Mouse (Mus musculus) megakaryocyte, embryonic 14.5 days (primary cell): Measurements from ENCODE around the gene Col2a1.

ENCODE experiments used
- FLI1 ChIP-seq: IDR thresholded peaks from 2 replicates; pipeline ENCODE4 v1.6.1; 2012; ENCODE audit warnings: low read length, inconsistent platforms, mixed read lengths
- GATA1 ChIP-seq: IDR thresholded peaks from 3 replicates; pipeline ENCODE4 v1.6.1; 2012; ENCODE audit warnings: mixed read lengths, low read length, inconsistent platforms, borderline replicate concordance

- TF ChIP-seq GATA1 (no peak), FLI1 (no peak)
Measured at GRCm38 (mm10) chr15:97955742-97956141, 48.8 kb downstream of the Col2a1 start.
